Mouse (Mus musculus) central nervous system, embryonic 18 days (tissue): Measurements from ENCODE around the gene Tnfrsf1a. TPM values are rescaled to one million over a fixed set of nuclear protein-coding genes. Genes with fewer than 3 reads are reported as not detected.

ENCODE experiments used
- polyA plus RNA-seq: library from polyadenylated mRNA; depleted of rRNA; stranded (reverse); fragments of >200 nt; gene quantifications from 2 replicates; pipeline ENCODE4 v1.2.3, GENCODE M21; 2012; rRNA removed

Tnfrsf1a gene
- polyA plus RNA-seq: 14.9 and 15.3 TPM in 2 replicates

DNA sequence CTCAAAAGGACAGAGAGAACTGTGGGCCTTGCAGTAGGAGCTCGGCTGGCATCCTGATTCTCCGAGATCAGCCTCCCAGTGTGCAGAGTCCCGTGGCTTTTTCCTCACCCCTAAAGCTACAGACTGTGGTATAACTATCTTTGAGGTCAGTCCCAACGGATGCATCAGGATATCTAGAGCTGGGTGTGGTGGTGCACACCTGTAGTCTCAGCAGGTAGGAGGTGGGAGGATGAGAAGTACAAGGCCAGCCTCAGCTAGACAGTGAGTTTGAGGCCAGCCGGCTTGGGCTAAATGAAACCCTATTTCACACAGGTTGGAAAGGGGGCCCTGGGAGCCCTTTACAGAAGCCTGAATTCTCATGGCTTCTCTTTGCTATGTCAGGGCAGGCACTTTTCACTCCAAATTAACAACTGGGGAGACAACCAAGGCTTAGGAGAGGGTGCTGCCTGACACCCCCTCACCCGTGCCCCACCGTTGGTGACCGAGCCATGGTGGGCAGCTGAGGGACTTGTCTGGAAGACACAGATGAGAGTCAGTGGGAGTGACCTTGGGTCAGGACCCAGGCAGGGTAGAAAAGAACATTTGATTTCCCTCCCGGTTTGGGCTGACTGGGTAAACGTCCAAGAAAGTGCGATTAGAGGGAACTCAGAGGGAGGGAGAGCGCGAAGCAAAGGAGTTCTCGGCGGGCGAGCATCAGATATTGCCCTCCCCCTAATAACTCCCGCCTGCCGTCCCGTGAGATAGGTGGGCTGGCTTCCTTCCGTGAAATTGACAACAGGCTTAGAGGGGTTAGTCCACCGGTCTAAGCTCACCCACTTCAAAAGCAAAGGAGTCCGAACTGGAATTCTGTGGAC is at the start of gene Tnfrsf1a:
Tnfrsf1a (plus strand) TSS at position 642 of the 854 bp plus-strand sequence.

DNA sequence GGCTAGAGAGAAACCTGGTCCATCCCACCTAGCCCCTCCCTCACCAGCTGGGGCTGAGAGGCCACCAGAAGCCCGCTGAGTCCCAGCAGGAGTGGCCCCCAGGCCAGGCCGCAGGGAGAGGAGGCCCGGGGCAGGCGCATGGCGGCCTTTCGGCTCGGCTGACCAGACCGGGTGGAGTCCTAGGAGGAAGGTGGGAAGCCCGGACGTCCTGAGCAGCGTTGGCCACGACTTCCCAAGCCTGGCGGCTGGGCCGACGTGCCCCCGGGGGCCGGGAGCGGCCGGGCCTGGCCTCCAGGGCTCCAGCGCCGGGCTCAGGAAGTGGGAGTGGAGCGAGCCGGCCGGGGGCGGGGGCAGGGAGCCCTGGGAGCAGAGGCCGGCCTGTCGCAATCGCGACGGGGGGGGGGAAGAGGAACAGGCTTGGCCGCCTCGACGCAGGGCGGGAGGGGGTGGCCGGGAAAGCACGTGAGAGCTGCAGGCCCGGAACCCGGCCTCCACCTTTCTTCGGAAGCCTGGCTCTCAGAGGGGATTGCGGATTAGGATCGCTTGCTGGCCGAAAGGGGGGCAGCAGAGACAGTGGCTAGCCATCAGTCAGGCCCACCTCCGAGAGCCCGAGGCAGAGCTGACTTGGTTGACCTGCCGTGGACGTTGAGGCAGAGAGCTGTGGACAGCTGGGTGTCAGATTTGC is 35.5 kb upstream of the Tnfrsf1a start, which contains the start of gene Ltbr:
Ltbr (minus strand) TSS at position 340 of the 685 bp plus-strand sequence.

DNA sequence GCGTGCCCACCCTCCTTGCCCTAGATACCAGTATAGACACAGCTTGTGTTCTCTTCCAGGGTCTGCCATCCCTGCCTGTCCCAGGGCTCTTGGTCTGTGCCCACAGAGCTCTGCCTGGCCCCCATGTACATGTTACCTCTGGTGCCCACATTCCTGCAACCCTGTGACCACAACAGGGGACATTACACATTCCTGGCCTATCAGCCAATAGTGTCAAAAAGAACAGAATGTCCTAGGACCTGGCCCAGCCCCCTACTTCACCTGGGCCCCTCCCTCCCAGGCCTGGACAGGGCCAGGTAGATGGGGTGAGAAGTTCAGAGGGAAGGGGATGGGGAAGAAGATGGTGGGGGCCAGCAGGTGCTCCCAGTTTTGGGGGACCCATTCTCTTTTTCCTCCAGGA is 28.8 kb upstream of the Tnfrsf1a start, which contains the start of gene Scnn1a:
Scnn1a (plus strand) TSS at position 337 of the 400 bp plus-strand sequence.

DNA sequence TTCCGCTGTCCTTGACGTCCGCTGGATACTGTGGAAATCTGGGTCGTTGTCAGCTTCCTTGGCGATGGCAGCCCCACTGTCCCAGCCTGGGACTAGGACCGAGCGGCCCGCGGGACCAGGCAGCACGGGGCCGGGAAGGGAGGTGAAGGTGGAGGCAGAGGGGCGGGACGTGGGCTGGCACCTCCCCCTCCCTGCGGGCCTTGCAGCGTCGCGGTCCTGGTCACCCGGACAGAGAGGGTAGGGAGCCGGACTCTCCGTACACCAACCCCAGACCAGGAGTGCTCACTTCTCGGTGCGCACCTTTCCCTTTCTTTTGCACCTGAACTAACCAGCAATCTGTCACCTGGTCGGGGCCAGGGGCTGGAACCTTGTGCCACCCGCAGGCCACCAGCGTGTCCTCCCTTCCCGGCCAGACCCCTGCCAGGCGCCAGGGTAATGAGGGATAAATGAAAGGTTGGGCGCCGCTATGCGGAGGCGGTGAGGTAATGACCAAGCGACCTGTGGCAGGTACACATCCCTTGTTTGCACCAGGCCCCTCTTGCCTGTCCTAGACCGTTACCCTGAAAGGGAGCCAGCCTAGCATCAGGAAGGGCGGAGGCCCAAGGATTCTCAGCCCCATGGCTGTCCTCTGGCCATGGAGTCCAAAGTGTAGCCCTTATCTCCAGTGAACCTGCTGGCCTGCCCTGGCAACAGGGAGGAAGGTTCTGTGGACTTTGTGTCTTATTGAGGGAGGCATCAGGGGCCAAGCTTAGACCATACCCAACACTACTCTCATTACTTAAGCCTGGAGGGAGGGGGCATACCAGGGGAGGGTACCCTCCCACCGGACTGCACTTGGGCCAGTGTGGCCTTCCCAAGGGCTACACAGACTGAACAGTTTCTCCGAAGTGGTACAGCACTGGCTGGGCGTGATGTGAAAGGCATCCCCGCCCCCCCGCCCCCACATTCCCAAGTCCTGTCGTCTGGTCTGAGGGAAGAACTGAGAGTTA is 31.5 kb downstream of the Tnfrsf1a start, which contains the start of gene Plekhg6:
Plekhg6 (minus strand) TSS at position 422 of the 989 bp plus-strand sequence.

Other genes starting within 250 kb of the Tnfrsf1a start
- 34.2 and 34.6 TPM in 2 replicates for gene Nop2, start 217.5 kb upstream of the Tnfrsf1a start, polyA plus RNA-seq
- gene Iffo1, start 204.1 kb upstream of the Tnfrsf1a start, polyA plus RNA-seq: 28.2 and 29.8 TPM in 2 replicates
- 3,044 and 3,218 TPM in 2 replicates for gene Gapdh, start 182.9 kb upstream of the Tnfrsf1a start, polyA plus RNA-seq
- gene Ncapd2, start 157.7 kb upstream of the Tnfrsf1a start, polyA plus RNA-seq: 95.0 and 104 TPM in 2 replicates
- 54.1 and 59.6 TPM in 2 replicates for gene Mrpl51, start 157.6 kb upstream of the Tnfrsf1a start, polyA plus RNA-seq
- 26.6 and 33.8 TPM in 2 replicates for gene Vamp1, start 133.8 kb upstream of the Tnfrsf1a start, polyA plus RNA-seq
- 4.2 and 4.4 TPM in 2 replicates for gene Tapbpl, start 117.5 kb upstream of the Tnfrsf1a start, polyA plus RNA-seq
- 0.06 and 0.20 TPM in 2 replicates for gene Cd27, start 112.4 kb upstream of the Tnfrsf1a start, polyA plus RNA-seq
- gene Tuba3a, start 63.3 kb upstream of the Tnfrsf1a start, polyA plus RNA-seq: not detected in 2 replicates
- gene Ltbr, start 35.5 kb upstream of the Tnfrsf1a start, polyA plus RNA-seq: 10.4 and 11.4 TPM in 2 replicates
- 1.2 and 1.8 TPM in 2 replicates for gene Scnn1a, start 28.7 kb upstream of the Tnfrsf1a start, polyA plus RNA-seq
- 0.29 and 0.39 TPM in 2 replicates for gene Plekhg6, start 31.4 kb downstream of the Tnfrsf1a start, polyA plus RNA-seq
- gene Cd9, start 145.4 kb downstream of the Tnfrsf1a start, polyA plus RNA-seq: 82.0 and 93.0 TPM in 2 replicates
- gene Vwf, start 197.4 kb downstream of the Tnfrsf1a start, polyA plus RNA-seq: 17.2 and 23.8 TPM in 2 replicates